Mouse (Mus musculus): ENCODE measurements at regions not wholly inside any gene's neighbourhood (a gene's known extent, or its start where the extent isn't known, plus 50 kb on each side); places are given as distances from the start of the nearest gene placed in this dataset.

GRCm38 (mm10) chr13:70198638-70199037 is 396.4 kb downstream of the Med10 start:
- no peak for TF ChIP-seq CTCF (IDR thresholded peaks at IDR 0.05; ENCODE audit: low read depth, low read length)
- no peak for TF ChIP-seq EP300 (IDR thresholded peaks at IDR 0.05; ENCODE audit: insufficient read depth, low read depth, low read length)
- no peak for TF ChIP-seq POLR2A (IDR thresholded peaks at IDR 0.05; ENCODE audit: insufficient read depth, low read length)
- Histone ChIP-seq H3K4me3 (ENCODE audit: low read depth, low read length) (no peak overlapping the region), H3K9me3 (replicated peaks; ENCODE audit: control insufficient read depth, insufficient read depth, low read length, poor library complexity, severe bottlenecking) (no peaks in the 10 kb centered on the region), H3K27me3 (ENCODE audit: control insufficient read depth, insufficient read depth, low read length, poor library complexity, severe bottlenecking) (no peaks in the 10 kb centered on the region), H3K36me3 (ENCODE audit: control insufficient read depth, insufficient read depth, low read length, poor library complexity, severe bottlenecking) (no peaks in the 10 kb centered on the region), H3K27ac (ENCODE audit: insufficient read depth, low read length) (no peak overlapping the region), H3K4me1 (ENCODE audit: control insufficient read depth, insufficient read depth, low read length) (no peaks in the 10 kb centered on the region), H3K9ac (ENCODE audit: low read depth, poor library complexity, severe bottlenecking) (no peak overlapping the region)

GRCm38 (mm10) chr13:70199087-70199486 is 396.9 kb downstream of the Med10 start:
- Histone ChIP-seq H3K4me1 (ENCODE audit: control insufficient read depth, insufficient read depth, low read length) (no peaks in the 10 kb centered on the region), H3K27ac (ENCODE audit: insufficient read depth, low read length) (no peak overlapping the region), H3K36me3 (ENCODE audit: control insufficient read depth, insufficient read depth, low read length, poor library complexity, severe bottlenecking) (no peaks in the 10 kb centered on the region), H3K4me3 (ENCODE audit: low read depth, low read length) (no peak overlapping the region), H3K9me3 (replicated peaks; ENCODE audit: control insufficient read depth, insufficient read depth, low read length, poor library complexity, severe bottlenecking) (no peaks in the 10 kb centered on the region), H3K27me3 (ENCODE audit: control insufficient read depth, insufficient read depth, low read length, poor library complexity, severe bottlenecking) (no peaks in the 10 kb centered on the region), H3K9ac (ENCODE audit: low read depth, poor library complexity, severe bottlenecking) (no peak overlapping the region)
- TF ChIP-seq EP300 (IDR thresholded peaks at IDR 0.05; ENCODE audit: insufficient read depth, low read depth, low read length) (no peak), POLR2A (IDR thresholded peaks at IDR 0.05; ENCODE audit: insufficient read depth, low read length) (no peak), CTCF (IDR thresholded peaks at IDR 0.05; ENCODE audit: low read depth, low read length) (no peak)

GRCm38 (mm10) chr13:70205334-70205733 is 403.1 kb downstream of the Med10 start:
- Histone ChIP-seq H3K9ac (ENCODE audit: low read depth, poor library complexity, severe bottlenecking) (no peak overlapping the region), H3K4me3 (ENCODE audit: low read depth, low read length) (no peak overlapping the region), H3K4me1 (ENCODE audit: control insufficient read depth, insufficient read depth, low read length) (no peaks in the 10 kb centered on the region), H3K36me3 (ENCODE audit: control insufficient read depth, insufficient read depth, low read length, poor library complexity, severe bottlenecking) (no peaks in the 10 kb centered on the region), H3K27ac (ENCODE audit: insufficient read depth, low read length) (no peak overlapping the region), H3K27me3 (ENCODE audit: control insufficient read depth, insufficient read depth, low read length, poor library complexity, severe bottlenecking) (no peaks in the 10 kb centered on the region), H3K9me3 (replicated peaks; ENCODE audit: control insufficient read depth, insufficient read depth, low read length, poor library complexity, severe bottlenecking) (no peaks in the 10 kb centered on the region)
- TF ChIP-seq EP300 (IDR thresholded peaks at IDR 0.05; ENCODE audit: insufficient read depth, low read depth, low read length) (no peak), CTCF (IDR thresholded peaks at IDR 0.05; ENCODE audit: low read depth, low read length) (no peak), POLR2A (IDR thresholded peaks at IDR 0.05; ENCODE audit: insufficient read depth, low read length) (no peak)

GRCm38 (mm10) chr13:70210158-70210557 is 408.0 kb downstream of the Med10 start:
- Histone ChIP-seq H3K36me3 (ENCODE audit: control insufficient read depth, insufficient read depth, low read length, poor library complexity, severe bottlenecking) (no peaks in the 10 kb centered on the region), H3K9me3 (replicated peaks; ENCODE audit: control insufficient read depth, insufficient read depth, low read length, poor library complexity, severe bottlenecking) (no peaks in the 10 kb centered on the region), H3K9ac (ENCODE audit: low read depth, poor library complexity, severe bottlenecking) (no peak overlapping the region), H3K27me3 (ENCODE audit: control insufficient read depth, insufficient read depth, low read length, poor library complexity, severe bottlenecking) (no peaks in the 10 kb centered on the region), H3K4me3 (ENCODE audit: low read depth, low read length) (no peak overlapping the region), H3K27ac (ENCODE audit: insufficient read depth, low read length) (no peak overlapping the region), H3K4me1 (ENCODE audit: control insufficient read depth, insufficient read depth, low read length) (no peaks in the 10 kb centered on the region)
- TF ChIP-seq CTCF (IDR thresholded peaks at IDR 0.05; ENCODE audit: low read depth, low read length) (no peak), EP300 (IDR thresholded peaks at IDR 0.05; ENCODE audit: insufficient read depth, low read depth, low read length) (no peak), POLR2A (IDR thresholded peaks at IDR 0.05; ENCODE audit: insufficient read depth, low read length) (no peak)

- H3K4me3 ChIP-seq (ENCODE audit: low read depth, low read length), result no peak overlapping the region
- no peak for TF ChIP-seq EP300 (IDR thresholded peaks at IDR 0.05; ENCODE audit: insufficient read depth, low read depth, low read length)
- no peak for TF ChIP-seq POLR2A (IDR thresholded peaks at IDR 0.05; ENCODE audit: insufficient read depth, low read length)
- no peak for TF ChIP-seq CTCF (IDR thresholded peaks at IDR 0.05; ENCODE audit: low read depth, low read length)
- H3K27me3 ChIP-seq (ENCODE audit: control insufficient read depth, insufficient read depth, low read length, poor library complexity, severe bottlenecking), result no peaks in the 10 kb centered on the region
- no peaks in the 10 kb centered on the region for H3K9me3 ChIP-seq (replicated peaks; ENCODE audit: control insufficient read depth, insufficient read depth, low read length, poor library complexity, severe bottlenecking)
- H3K27ac ChIP-seq (ENCODE audit: insufficient read depth, low read length), result no peak overlapping the region
- no peaks in the 10 kb centered on the region for H3K36me3 ChIP-seq (ENCODE audit: control insufficient read depth, insufficient read depth, low read length, poor library complexity, severe bottlenecking)
- no peak overlapping the region for H3K9ac ChIP-seq (ENCODE audit: low read depth, poor library complexity, severe bottlenecking)
- no peaks in the 10 kb centered on the region for H3K4me1 ChIP-seq (ENCODE audit: control insufficient read depth, insufficient read depth, low read length)
Observed at GRCm38 (mm10) chr13:70213017-70213416, 410.8 kb downstream of the Med10 start.

GRCm38 (mm10) chr13:70213622-70214021 is 411.4 kb downstream of the Med10 start:
- Histone ChIP-seq H3K4me1 (ENCODE audit: control insufficient read depth, insufficient read depth, low read length) (no peaks in the 10 kb centered on the region), H3K27me3 (ENCODE audit: control insufficient read depth, insufficient read depth, low read length, poor library complexity, severe bottlenecking) (no peaks in the 10 kb centered on the region), H3K36me3 (ENCODE audit: control insufficient read depth, insufficient read depth, low read length, poor library complexity, severe bottlenecking) (no peaks in the 10 kb centered on the region), H3K4me3 (ENCODE audit: low read depth, low read length) (no peak overlapping the region), H3K27ac (ENCODE audit: insufficient read depth, low read length) (no peak overlapping the region), H3K9me3 (replicated peaks; ENCODE audit: control insufficient read depth, insufficient read depth, low read length, poor library complexity, severe bottlenecking) (no peaks in the 10 kb centered on the region), H3K9ac (ENCODE audit: low read depth, poor library complexity, severe bottlenecking) (no peak overlapping the region)
- TF ChIP-seq POLR2A (IDR thresholded peaks at IDR 0.05; ENCODE audit: insufficient read depth, low read length), result no peak
- TF ChIP-seq EP300 (IDR thresholded peaks at IDR 0.05; ENCODE audit: insufficient read depth, low read depth, low read length), result no peak

All from ES-Bruce4 (cell line).